Mouse (Mus musculus) heart, postnatal 0 days (tissue): Measurements from ENCODE around the gene Hoga1. TPM values are rescaled to one million over a fixed set of nuclear protein-coding genes. Genes with fewer than 3 reads are reported as not detected.

Source experiments
- ATAC-seq: fragments of 200-750 bp; cut with Nextera tagmentation; 2 replicates; pipeline ENCODE4 v1.8.0; 2017; ENCODE audit warnings: low read depth, moderate number of reproducible peaks, moderate library complexity; ENCODE audit not compliant: insufficient read depth
- DNase-seq: peaks from one replicate; pipeline ENCODE4 v3.0.0-alpha.2; 2016; ENCODE audit warnings: low spot score
- H3K27ac ChIP-seq: fragments of 300-500 bp; sonication (generic); 2 replicates; pipeline ENCODE4 v1.5.1; 2014; ENCODE audit warnings: low read depth, mild to moderate bottlenecking
- H3K27me3 ChIP-seq: fragments of 300-500 bp; sonication (generic); 2 replicates; pipeline ENCODE4 v1.6.1; 2014; ENCODE audit warnings: low read length, mixed read lengths; ENCODE audit not compliant: control insufficient read depth, insufficient read depth
- H3K36me3 ChIP-seq: fragments of 300-500 bp; sonication (generic); replicated peaks from 2 replicates; pipeline ENCODE4 v1.6.1; 2014; ENCODE audit warnings: low read length, mixed read lengths; ENCODE audit not compliant: control insufficient read depth, insufficient read depth
- H3K4me1 ChIP-seq: fragments of 300-500 bp; sonication (generic); 2 replicates; pipeline ENCODE4 v1.6.1; 2014; ENCODE audit warnings: antibody characterized with exemption; ENCODE audit not compliant: control insufficient read depth, insufficient read depth
- H3K4me2 ChIP-seq: fragments of 300-500 bp; sonication (generic); 2 replicates; pipeline ENCODE4 v1.6.1; 2014; ENCODE audit warnings: low read depth, mild to moderate bottlenecking, low read length, moderate library complexity
- H3K4me3 ChIP-seq: fragments of 300-500 bp; sonication (generic); 2 replicates; pipeline ENCODE4 v1.5.1; 2014; ENCODE audit warnings: low read depth, low read length
- H3K9ac ChIP-seq: fragments of 300-500 bp; sonication (generic); replicated peaks from 2 replicates; pipeline ENCODE4 v1.6.1; 2014; ENCODE audit warnings: low read depth, low read length, mixed read lengths
- H3K9me3 ChIP-seq: fragments of 300-500 bp; sonication (generic); replicated peaks from 2 replicates; pipeline ENCODE4 v1.6.1; 2016; ENCODE audit warnings: low read length; ENCODE audit not compliant: control insufficient read depth
- CTCF ChIP-seq: IDR thresholded peaks from 2 replicates; pipeline ENCODE4 v1.5.1; 2016; ENCODE audit warnings: antibody characterized with exemption, control low read depth, low read depth
- EP300 ChIP-seq: IDR thresholded peaks from 2 replicates; pipeline ENCODE4 v1.6.1; 2016; ENCODE audit warnings: antibody characterized with exemption, low read depth
- WGBS: fragments of 180-500 bp; shearing (Covaris S2); extraction: QIAGEN DNeasy Blood & Tissue Kit; methylation state at CpG from one replicate; pipeline ENCODE4 v1.1.7; 2014; 5-methylcytosine and 5-hydroxymethylcytosine counted together
- polyA plus RNA-seq: library from polyadenylated mRNA; unstranded; fragments of >200 nt; fragmentation: Nextera tagmentation; extraction: Ambion mirVana; gene quantifications from 2 replicates; pipeline ENCODE4 v1.2.1, GENCODE M21; 2015
- total RNA-seq: library from RNA; depleted of rRNA; stranded (reverse); fragments of >200 nt; gene quantifications from 2 replicates; pipeline ENCODE4 v1.2.3, GENCODE M21; 2014; ENCODE audit warnings: low replicate concordance; rRNA removed

Gene Hoga1
- total RNA-seq (1.2 and 1.3 TPM in 2 replicates), polyA plus RNA-seq (1.4 and 1.5 TPM in 2 replicates)

- DNase-seq (peak; percentile 89), ATAC-seq (peak; percentile 93)
- Histone ChIP-seq H3K9ac (peak within 1 kb of the TSS; percentile 48; the same call in 1 of the 2 replicates), H3K27me3 (no peaks in the 10 kb centered on the region), H3K36me3 (no peaks in the 10 kb centered on the region), H3K9me3 (no peaks in the 10 kb centered on the region), H3K27ac (no peak within 1 kb of the TSS), H3K4me2 (peak within 1 kb of the TSS; percentile 63), H3K4me1 (peaks cover 7% of the 10 kb centered on the region; the same call in 1 of the 2 replicates), H3K4me3 (peak within 1 kb of the TSS; percentile 44)
- WGBS = 20% methylated on average over 23 of the region's 23 CpGs
- TF ChIP-seq CTCF (peak; percentile 86), EP300 (no peak)
Measured at GRCm38 (mm10) chr19:42045269-42046102, at the start of gene Hoga1. Hoga1 (plus strand) TSS chr19:42045610.

GRCm38 (mm10) chr19:41997090-41997489 is 48.3 kb upstream of the Hoga1 start:
- TF ChIP-seq CTCF (no peak), EP300 (no peak)
- H3K4me2 ChIP-seq = 0 out of 2 replicates have a peak overlapping the region, but pooled peaks have one; percentile 11

GRCm38 (mm10) chr19:41998770-41999548 is 46.5 kb upstream of the Hoga1 start:
- no peaks in the 10 kb centered on the region for H3K9me3 ChIP-seq
- ATAC-seq = no peak
- peak; percentile 82 for DNase-seq
- peak overlapping the region; percentile 83 for H3K27ac ChIP-seq
- H3K4me2 ChIP-seq = no peak overlapping the region
- peaks cover 55% of the 10 kb centered on the region for H3K4me1 ChIP-seq
- H3K27me3 ChIP-seq = no peaks in the 10 kb centered on the region
- no peak overlapping the region for H3K4me3 ChIP-seq
- 55% methylated on average over 9 of the region's 9 CpGs for WGBS
- TF ChIP-seq EP300 = no peak
- no peaks in the 10 kb centered on the region for H3K36me3 ChIP-seq
- H3K9ac ChIP-seq = no peak overlapping the region

More at GRCm38 (mm10) chr19:41997090-41997489, 48.3 kb upstream of the Hoga1 start:
- ATAC-seq (peak; percentile 81), DNase-seq (peak; percentile 89)
- Histone ChIP-seq H3K9me3 (no peaks in the 10 kb centered on the region), H3K27ac (peak overlapping the region; percentile 84), H3K27me3 (no peaks in the 10 kb centered on the region), H3K36me3 (no peaks in the 10 kb centered on the region), H3K4me3 (no peak overlapping the region), H3K9ac (0 out of 2 replicates have a peak overlapping the region, but pooled peaks have one; percentile 3), H3K4me1 (peaks cover 59% of the 10 kb centered on the region)
- WGBS = 39% methylated on average over 10 of the region's 10 CpGs

GRCm38 (mm10) chr19:41999688-42000283 is 45.6 kb upstream of the Hoga1 start:
- Histone ChIP-seq H3K9ac (no peak overlapping the region), H3K9me3 (no peaks in the 10 kb centered on the region), H3K36me3 (no peaks in the 10 kb centered on the region), H3K4me3 (no peak overlapping the region), H3K27ac (peak overlapping the region; percentile 83), H3K27me3 (no peaks in the 10 kb centered on the region), H3K4me2 (no peak overlapping the region), H3K4me1 (peaks cover 62% of the 10 kb centered on the region)
- DNase-seq = no peak
- TF ChIP-seq CTCF (no peak), EP300 (no peak)
- ATAC-seq = no peak
- WGBS = 72% methylated on average over 4 of the region's 4 CpGs

GRCm38 (mm10) chr19:42000446-42000958 is 44.9 kb upstream of the Hoga1 start:
- no peaks in the 10 kb centered on the region for H3K9me3 ChIP-seq
- DNase-seq (peak; percentile 69), ATAC-seq (peak; percentile 35)
- peaks cover 69% of the 10 kb centered on the region for H3K4me1 ChIP-seq
- no peak overlapping the region for H3K9ac ChIP-seq
- 11% methylated on average over 4 of the region's 4 CpGs for WGBS
- H3K4me2 ChIP-seq = no peak overlapping the region
- no peak overlapping the region for H3K4me3 ChIP-seq
- H3K36me3 ChIP-seq = no peaks in the 10 kb centered on the region
- peak overlapping the region; percentile 83 for H3K27ac ChIP-seq
- no peaks in the 10 kb centered on the region for H3K27me3 ChIP-seq
- TF ChIP-seq CTCF (no peak), EP300 (no peak)
